Mouse (Mus musculus): ENCODE measurements around the gene Cgrrf1.

Cgrrf1 gene

GRCm38 (mm10) chr14:46893961-46894360 is 62.0 kb downstream of the Cgrrf1 start:
- DNase-seq (ENCODE audit: low spot score in 2 of 2) = no peak

- DNase-seq (ENCODE audit: low spot score in 2 of 2) = no peak
Measured at GRCm38 (mm10) chr14:46897953-46898352, 66.0 kb downstream of the Cgrrf1 start.

GRCm38 (mm10) chr14:46898626-46899025 is 66.7 kb downstream of the Cgrrf1 start:
- no peak for DNase-seq (ENCODE audit: low spot score in 2 of 2)

GRCm38 (mm10) chr14:46902498-46903087 is 70.7 kb downstream of the Cgrrf1 start:
- no peak for DNase-seq (ENCODE audit: low spot score in 2 of 2)
